Mouse (Mus musculus) CH12.LX (cell line): Measurements from ENCODE around the gene Tas1r3.

Experiments used
- CTCF ChIP-seq, 2 experiments: IDR thresholded peaks in 1 of 2; conservative IDR thresholded peaks in 1 of 2; 2 replicates each; pipeline ENCODE4 v1.5.1; 2011 to 2012; ENCODE audit warnings: low read depth in 2 of 2, low read length in 2 of 2, improper control_type of control experiment in 1 of 2, inconsistent platforms in 1 of 2, mild to moderate bottlenecking in 1 of 2, moderate library complexity in 1 of 2
- IRF4 ChIP-seq: IDR thresholded peaks from 2 replicates; pipeline ENCODE4 v1.6.1; 2014; ENCODE audit warnings: low read depth, mild to moderate bottlenecking, inconsistent platforms, low read length, improper control_type of control experiment
- MXI1 ChIP-seq: IDR thresholded peaks from 2 replicates; pipeline ENCODE4 v1.6.1; 2011; ENCODE audit warnings: mild to moderate bottlenecking, low read depth, low read length, improper control_type of control experiment
- MYC ChIP-seq: IDR thresholded peaks from 2 replicates; pipeline ENCODE4 v1.6.1; 2011; ENCODE audit warnings: low read depth, mild to moderate bottlenecking, improper control_type of control experiment, low read length
- NRF1 ChIP-seq: IDR thresholded peaks from 2 replicates; pipeline ENCODE4 v1.6.1; 2014; ENCODE audit warnings: low read depth, mild to moderate bottlenecking, inconsistent platforms, low read length, improper control_type of control experiment, moderate library complexity
- POLR2A ChIP-seq: IDR thresholded peaks from 2 replicates; pipeline ENCODE4 v1.6.1; 2011; ENCODE audit warnings: low read depth, mild to moderate bottlenecking, improper control_type of control experiment, low read length
- TBP ChIP-seq: conservative IDR thresholded peaks from 2 replicates; pipeline ENCODE4 v1.6.1; 2011; ENCODE audit warnings: low read depth, low read length, improper control_type of control experiment
- ZC3H11A ChIP-seq: IDR thresholded peaks from 2 replicates; pipeline ENCODE4 v1.6.1; 2012; ENCODE audit warnings: low read depth, mild to moderate bottlenecking, inconsistent platforms, low read length, improper control_type of control experiment
- ZKSCAN1 ChIP-seq: IDR thresholded peaks from 2 replicates; pipeline ENCODE4 v1.6.1; 2012; ENCODE audit warnings: low read depth, inconsistent platforms, low read length, improper control_type of control experiment, borderline replicate concordance
- ZMIZ1 ChIP-seq: IDR thresholded peaks from 2 replicates; pipeline ENCODE4 v1.6.1; 2012; ENCODE audit warnings: low read depth, mild to moderate bottlenecking, inconsistent platforms, low read length, improper control_type of control experiment
- ZNF384 ChIP-seq: IDR thresholded peaks from 2 replicates; pipeline ENCODE4 v1.6.1; 2012; ENCODE audit warnings: low read depth, low read length, improper control_type of control experiment, inconsistent platforms

DNA sequence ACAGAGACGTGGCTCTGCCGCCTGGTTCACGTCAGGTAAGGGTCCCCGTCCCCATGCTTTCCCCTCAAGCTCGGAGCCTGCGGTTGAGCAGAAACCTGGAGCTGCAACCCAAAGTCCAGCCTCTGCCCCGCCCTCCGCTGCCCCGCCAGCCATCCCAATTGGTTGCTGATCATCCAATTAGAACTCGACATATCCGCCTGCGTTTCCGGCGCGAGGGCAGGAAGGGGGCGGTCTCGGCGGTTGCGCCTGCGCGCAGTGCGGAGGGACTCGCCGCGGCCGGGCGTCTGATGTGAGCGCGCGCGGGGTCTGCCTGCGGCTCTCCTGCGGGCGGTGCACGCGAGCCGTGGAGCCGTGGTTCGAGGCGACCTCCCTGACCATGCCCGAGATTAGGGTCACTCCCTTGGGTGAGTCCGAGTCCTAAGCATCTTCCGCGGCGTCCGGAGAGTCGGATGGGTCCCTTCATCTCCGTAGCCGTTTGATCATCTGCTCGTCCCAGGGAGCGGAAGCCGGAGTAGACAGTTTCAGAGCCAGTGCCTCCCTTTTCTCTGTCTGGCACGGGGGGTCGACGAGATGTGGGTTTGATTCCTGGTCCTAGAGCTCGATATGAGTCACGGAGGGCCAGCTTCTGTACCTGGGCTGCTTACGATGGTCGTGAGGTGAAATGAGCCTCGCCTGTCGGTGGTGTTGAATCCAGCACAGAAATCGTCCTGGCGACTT, 6.3 kb upstream of the Tas1r3 start, which contains the start of the genes Cptp and Ints11:
- TF ChIP-seq ZMIZ1 (peak; percentile 81), ZC3H11A (no peak), ZKSCAN1 (no peak), IRF4 (peak; percentile 29; the same call in 1 of the 2 replicates), MXI1 (peak; percentile 77), CTCF (conservative IDR thresholded peaks at IDR 0.05 in 1 of 2, IDR thresholded peaks at IDR 0.05 in 1 of 2; ENCODE audit: low read depth in 2 of 2, low read length in 2 of 2) (peak in 1 of 2 experiments; percentile 36; a peak in 2 of 4 replicates), ZNF384 (no peak), NRF1 (peak; percentile 94), POLR2A (peak; percentile 90), TBP (0 out of 2 replicates have a peak, but pooled peaks have one; percentile 16), MYC (peak; percentile 67; the same call in 1 of the 2 replicates)
